Mouse (Mus musculus): Measurements from ENCODE around the gene Gpr107.

DNA sequence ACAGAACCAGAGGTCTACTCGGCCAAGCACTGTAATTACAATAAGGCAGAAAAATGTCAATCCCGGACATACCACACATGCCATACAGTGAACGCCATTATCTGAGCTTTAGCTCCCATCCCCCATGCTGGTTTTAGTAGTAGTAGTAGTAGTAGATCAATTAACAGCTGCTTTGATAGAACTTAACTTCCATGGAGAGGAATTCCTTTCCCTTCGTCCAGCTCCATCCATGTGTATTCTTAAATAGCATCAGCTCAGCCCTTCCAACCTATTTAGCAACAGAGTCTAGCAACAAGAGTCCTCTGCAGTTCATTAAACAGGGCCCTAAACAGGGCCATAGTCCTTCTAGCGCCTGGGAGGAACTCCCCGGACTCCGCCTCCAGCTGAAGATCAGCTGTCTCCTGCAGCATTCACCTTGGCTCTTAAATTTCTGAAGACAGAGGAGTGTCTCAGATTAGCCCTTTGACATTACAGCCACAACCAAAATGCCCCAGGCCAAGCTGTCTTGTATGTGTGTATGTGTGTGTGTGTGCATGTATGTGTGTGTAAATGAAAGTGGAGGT is 30.9 kb upstream of the Gpr107 start:
- TF ChIP-seq GATA1 (IDR thresholded peaks at IDR 0.05; ENCODE audit: low read depth, low read length): no peak
- no peak for TF ChIP-seq CTCF (IDR thresholded peaks at IDR 0.05 in 2 of 3, conservative IDR thresholded peaks at IDR 0.05 in 1 of 3; ENCODE audit: control insufficient read depth in 1 of 3, insufficient read depth in 1 of 3, low read depth in 2 of 3, low read length in 3 of 3, poor library complexity in 1 of 3, severe bottlenecking in 1 of 3)
- TF ChIP-seq POLR2A (IDR thresholded peaks at IDR 0.05; ENCODE audit: control insufficient read depth in 1 of 2, insufficient read depth in 1 of 2, low read depth in 1 of 2, low read length in 2 of 2, poor library complexity in 1 of 2): no peak
- TF ChIP-seq UBTF (IDR thresholded peaks at IDR 0.05; ENCODE audit: borderline replicate concordance, insufficient read depth, low read depth, low read length): no peak
- no peak for TF ChIP-seq GABPA (IDR thresholded peaks at IDR 0.05; ENCODE audit: low read depth, low read length)
- TF ChIP-seq TBP (IDR thresholded peaks at IDR 0.05; ENCODE audit: low read depth, low read length): no peak
